Mouse (Mus musculus): ENCODE results near the gene Nacc2. TPM values are rescaled to one million over a fixed set of nuclear protein-coding genes. Genes with fewer than 3 reads are reported as not detected.

Gene Nacc2
- total and polyA plus RNA-seq, 2 experiments from 2014 or later, result 18.3 to 18.9 TPM

DNA sequence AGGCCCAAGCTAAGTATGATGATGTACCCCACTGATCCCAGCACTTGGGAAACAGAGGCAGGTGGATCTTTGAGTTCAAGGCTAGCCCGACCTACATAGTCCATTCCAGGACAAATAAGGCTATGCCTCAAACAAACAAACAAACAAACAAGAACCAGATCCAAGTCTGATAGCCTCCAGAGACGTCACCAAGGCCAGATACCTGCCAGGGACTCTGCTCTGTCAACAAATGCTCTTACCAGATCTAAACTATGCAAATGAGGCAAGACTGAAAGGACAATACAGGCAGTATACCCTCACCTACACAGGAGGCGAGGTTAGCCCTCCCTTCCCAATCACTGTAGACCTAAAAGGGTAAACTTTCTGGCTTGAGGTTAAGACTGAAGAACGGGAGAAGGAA, 22.7 kb downstream of the Nacc2 start:
- Histone ChIP-seq H3K36me3 (ENCODE audit: insufficient read depth) (no peaks in the 10 kb centered on the region), H3K9me3 (ENCODE audit: low read length) (no peaks in the 10 kb centered on the region), H3K27ac (ENCODE audit: low read depth, low read length) (no peak overlapping the region), H3K27me3 (ENCODE audit: insufficient read depth, low read length) (no peaks in the 10 kb centered on the region), H3K4me1 (ENCODE audit: insufficient read depth) (no peaks in the 10 kb centered on the region), H3K4me3 (ENCODE audit: low read depth, low read length) (no peak overlapping the region), H3K9ac (no peak overlapping the region), H3K4me2 (ENCODE audit: low read depth) (no peak overlapping the region)
- no peak for DNase-seq
- WGBS, result 78% methylated on average over 4 of the region's 4 CpGs
- no peak for TF ChIP-seq CTCF (IDR thresholded peaks at IDR 0.05; ENCODE audit: low read depth)
- no peak for ATAC-seq

DNA sequence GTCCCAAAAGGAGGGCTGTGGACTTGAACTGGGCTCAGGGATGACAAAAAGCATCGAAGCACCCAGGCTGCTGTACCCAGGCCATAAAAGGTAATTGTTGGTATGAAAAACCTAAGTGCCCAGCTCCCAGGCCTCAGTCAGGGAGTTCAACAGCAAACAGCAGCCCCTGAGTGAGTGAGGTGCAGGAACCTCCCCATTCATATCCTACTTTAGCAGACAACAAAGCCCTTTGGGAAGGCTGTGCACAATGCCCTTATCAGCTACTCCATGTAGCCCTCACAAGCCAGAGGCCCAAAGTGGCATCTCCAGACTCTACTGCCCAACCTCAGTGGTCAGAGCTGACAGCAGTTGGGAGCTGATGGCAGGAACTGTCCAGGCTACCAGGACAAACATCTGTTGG, 23.2 kb downstream of the Nacc2 start:
- H3K4me2 ChIP-seq (ENCODE audit: low read depth), result no peak overlapping the region
- DNase-seq, result no peak
- no peak overlapping the region for H3K4me3 ChIP-seq (ENCODE audit: low read depth, low read length)
- no peaks in the 10 kb centered on the region for H3K4me1 ChIP-seq (ENCODE audit: insufficient read depth)
- H3K36me3 ChIP-seq (ENCODE audit: insufficient read depth), result no peaks in the 10 kb centered on the region
- H3K27ac ChIP-seq (ENCODE audit: low read depth, low read length), result no peak overlapping the region
- ATAC-seq, result no peak
- H3K9me3 ChIP-seq (ENCODE audit: low read length), result no peaks in the 10 kb centered on the region
- 73% methylated on average over 1 of the region's 1 CpGs for WGBS
- no peaks in the 10 kb centered on the region for H3K27me3 ChIP-seq (ENCODE audit: insufficient read depth, low read length)
- H3K9ac ChIP-seq, result no peak overlapping the region
- TF ChIP-seq CTCF (IDR thresholded peaks at IDR 0.05; ENCODE audit: low read depth), result no peak

DNA sequence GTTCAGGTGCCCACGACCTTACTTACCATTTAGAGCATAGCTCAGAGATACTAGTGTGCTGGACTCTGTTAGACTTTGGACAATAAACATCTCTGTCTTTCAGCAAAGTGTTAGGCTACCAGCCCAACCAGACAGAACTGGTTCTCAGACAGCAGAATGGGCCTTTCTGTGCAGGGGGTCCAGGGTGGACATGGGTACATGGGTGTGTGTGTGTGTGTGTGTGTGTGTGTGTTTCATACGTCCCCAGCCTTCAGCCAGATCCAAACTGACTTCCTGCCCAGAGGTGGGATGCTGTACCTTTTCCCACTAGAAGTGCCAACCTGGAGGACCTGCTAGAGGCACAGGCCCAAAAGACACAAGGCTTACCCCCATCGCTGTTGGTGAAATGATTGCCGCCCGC, 23.8 kb downstream of the Nacc2 start:
- ATAC-seq (no peak), DNase-seq (no peak)
- Histone ChIP-seq H3K27me3 (ENCODE audit: insufficient read depth, low read length) (no peaks in the 10 kb centered on the region), H3K27ac (ENCODE audit: low read depth, low read length) (no peak overlapping the region), H3K4me1 (ENCODE audit: insufficient read depth) (no peaks in the 10 kb centered on the region), H3K9me3 (ENCODE audit: low read length) (no peaks in the 10 kb centered on the region), H3K9ac (no peak overlapping the region), H3K4me3 (ENCODE audit: low read depth, low read length) (no peak overlapping the region), H3K36me3 (ENCODE audit: insufficient read depth) (no peaks in the 10 kb centered on the region), H3K4me2 (ENCODE audit: low read depth) (no peak overlapping the region)
- TF ChIP-seq CTCF (IDR thresholded peaks at IDR 0.05; ENCODE audit: low read depth), result no peak
- 65% methylated on average over 5 of the region's 5 CpGs for WGBS

DNA sequence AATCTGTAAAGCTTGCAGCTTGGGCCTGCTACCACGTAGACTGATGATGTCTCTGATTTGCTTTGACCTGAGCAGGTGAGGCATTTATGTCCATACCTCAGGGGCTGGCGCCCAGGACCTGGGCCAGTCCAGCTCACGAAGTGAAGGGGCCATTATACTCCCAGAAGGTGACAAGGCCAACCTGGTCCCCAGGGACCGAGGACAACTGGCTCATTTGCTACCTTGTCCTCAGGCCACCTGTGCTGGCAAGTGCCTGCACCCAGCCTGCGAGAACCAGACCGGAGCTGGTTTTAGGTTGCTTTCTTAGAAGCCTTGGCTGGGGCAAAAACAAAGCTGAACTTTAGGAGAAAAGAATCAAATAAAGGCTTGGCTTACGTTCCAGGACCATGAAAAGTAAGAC, 29.1 kb downstream of the Nacc2 start:
- DNase-seq, result no peak
- Histone ChIP-seq H3K9me3 (ENCODE audit: low read length) (no peaks in the 10 kb centered on the region), H3K4me3 (ENCODE audit: low read depth, low read length) (no peak overlapping the region), H3K36me3 (ENCODE audit: insufficient read depth) (no peaks in the 10 kb centered on the region), H3K27me3 (ENCODE audit: insufficient read depth, low read length) (no peaks in the 10 kb centered on the region), H3K9ac (no peak overlapping the region), H3K4me1 (ENCODE audit: insufficient read depth) (peaks cover 9% of the 10 kb centered on the region; the same call in 1 of the 2 replicates), H3K27ac (ENCODE audit: low read depth, low read length) (no peak overlapping the region), H3K4me2 (ENCODE audit: low read depth) (no peak overlapping the region)
- ATAC-seq, result no peak
- 80% methylated on average over 7 of the region's 7 CpGs for WGBS
- no peak for TF ChIP-seq CTCF (IDR thresholded peaks at IDR 0.05; ENCODE audit: low read depth)

DNA sequence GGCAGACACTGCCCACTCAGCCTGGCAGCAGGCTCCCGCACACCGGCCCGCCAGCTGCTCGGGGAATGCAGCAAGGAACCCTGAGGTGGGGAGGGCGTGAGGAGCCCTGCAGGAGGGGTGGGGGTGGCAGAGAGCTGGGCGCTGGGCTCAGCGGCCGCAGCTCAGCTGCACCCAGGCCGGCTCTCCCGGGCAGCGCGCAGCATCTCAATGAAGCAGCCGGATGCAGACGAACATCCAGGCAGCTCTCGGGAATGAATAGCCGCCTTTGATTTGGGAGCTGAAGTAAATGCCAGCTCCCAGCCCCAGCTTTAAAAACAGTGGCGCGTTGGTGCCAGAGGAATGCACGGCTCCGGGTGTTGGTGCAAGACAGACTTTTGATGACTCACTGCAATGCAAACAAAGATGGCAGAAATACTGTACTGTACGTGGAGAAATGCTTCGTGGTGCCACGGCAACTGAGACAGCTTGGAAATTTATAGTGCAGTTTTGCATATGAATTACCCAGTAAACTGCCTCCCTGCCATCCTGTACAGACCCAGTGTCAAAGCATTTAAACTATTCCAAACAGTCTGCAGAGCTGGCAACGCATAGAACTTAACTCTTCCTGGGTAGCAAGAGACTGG, 31.1 kb downstream of the Nacc2 start:
- no peaks in the 10 kb centered on the region for H3K9me3 ChIP-seq (ENCODE audit: low read length)
- ATAC-seq (peak; percentile 86), DNase-seq (peak; percentile 88)
- peaks cover 9% of the 10 kb centered on the region; the same call in 1 of the 2 replicates for H3K4me1 ChIP-seq (ENCODE audit: insufficient read depth)
- peak overlapping the region; percentile 84 for H3K27ac ChIP-seq (ENCODE audit: low read depth, low read length)
- peak overlapping the region; percentile 99 for H3K4me2 ChIP-seq (ENCODE audit: low read depth)
- TF ChIP-seq CTCF (IDR thresholded peaks at IDR 0.05; ENCODE audit: low read depth), result no peak
- peak overlapping the region; percentile 57 for H3K4me3 ChIP-seq (ENCODE audit: low read depth, low read length)
- H3K36me3 ChIP-seq (ENCODE audit: insufficient read depth), result no peaks in the 10 kb centered on the region
- 2% methylated on average over 23 of the region's 24 CpGs for WGBS
- H3K9ac ChIP-seq, result peak overlapping the region; percentile 68
- H3K27me3 ChIP-seq (ENCODE audit: insufficient read depth, low read length), result no peaks in the 10 kb centered on the region

DNA sequence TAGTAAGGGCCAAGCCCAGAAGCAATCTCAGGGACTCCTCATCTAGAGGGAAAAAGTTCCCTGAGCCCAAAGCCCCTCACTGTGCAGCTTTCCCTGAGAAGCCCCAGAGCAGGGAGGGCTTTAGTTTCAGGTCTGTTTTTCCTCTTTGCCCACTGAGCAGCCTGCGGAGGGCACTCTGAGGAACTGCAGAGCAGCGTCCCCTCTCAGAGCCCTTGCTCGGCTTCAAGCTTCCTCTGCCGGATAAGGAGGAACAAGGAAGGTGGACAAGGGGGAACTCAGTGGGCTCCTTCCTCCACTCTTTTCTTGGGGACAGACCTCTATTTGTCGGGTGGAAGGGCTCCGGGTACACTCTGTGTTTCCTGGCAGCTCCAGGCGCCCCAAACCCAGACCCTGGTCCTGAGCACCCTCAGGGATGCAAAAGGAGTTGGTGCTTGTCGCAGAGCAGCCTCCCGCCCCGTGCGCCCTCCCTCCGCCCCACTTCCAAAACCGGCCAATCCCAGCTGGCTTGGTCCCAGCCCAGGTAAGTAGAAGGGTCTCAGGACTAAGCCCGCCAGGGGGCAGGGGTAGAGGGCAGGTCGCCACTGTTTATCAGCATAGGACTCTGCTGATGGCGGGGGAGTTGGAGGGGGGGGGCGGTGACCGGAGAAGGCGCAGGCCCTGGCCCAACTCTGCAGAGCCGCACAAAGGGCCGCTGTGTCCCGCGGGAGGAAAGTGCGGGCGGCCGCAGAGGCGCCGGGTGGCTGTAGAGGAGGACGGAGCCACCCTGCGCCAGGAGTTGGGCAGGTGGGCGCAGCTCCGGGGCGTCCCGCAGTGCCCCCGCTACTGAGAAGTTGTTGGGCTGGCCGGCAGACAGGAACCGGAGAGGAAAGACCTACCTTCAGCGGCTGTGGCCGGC, 31.9 kb downstream of the Nacc2 start:
- H3K4me3 ChIP-seq (ENCODE audit: low read depth, low read length), result peak overlapping the region; percentile 57
- H3K4me1 ChIP-seq (ENCODE audit: insufficient read depth), result peaks cover 9% of the 10 kb centered on the region; the same call in 1 of the 2 replicates
- peak overlapping the region; percentile 99 for H3K4me2 ChIP-seq (ENCODE audit: low read depth)
- no peaks in the 10 kb centered on the region for H3K36me3 ChIP-seq (ENCODE audit: insufficient read depth)
- H3K9ac ChIP-seq, result peak overlapping the region; percentile 68
- no peaks in the 10 kb centered on the region for H3K27me3 ChIP-seq (ENCODE audit: insufficient read depth, low read length)
- WGBS, result 4% methylated on average over 36 of the region's 39 CpGs
- H3K9me3 ChIP-seq (ENCODE audit: low read length), result no peaks in the 10 kb centered on the region
- ATAC-seq, result peak; percentile 25
- H3K27ac ChIP-seq (ENCODE audit: low read depth, low read length), result peak overlapping the region; percentile 84
- DNase-seq, result peak; percentile 34
- TF ChIP-seq CTCF (IDR thresholded peaks at IDR 0.05; ENCODE audit: low read depth), result no peak; the same call in 1 of the 2 replicates

DNA sequence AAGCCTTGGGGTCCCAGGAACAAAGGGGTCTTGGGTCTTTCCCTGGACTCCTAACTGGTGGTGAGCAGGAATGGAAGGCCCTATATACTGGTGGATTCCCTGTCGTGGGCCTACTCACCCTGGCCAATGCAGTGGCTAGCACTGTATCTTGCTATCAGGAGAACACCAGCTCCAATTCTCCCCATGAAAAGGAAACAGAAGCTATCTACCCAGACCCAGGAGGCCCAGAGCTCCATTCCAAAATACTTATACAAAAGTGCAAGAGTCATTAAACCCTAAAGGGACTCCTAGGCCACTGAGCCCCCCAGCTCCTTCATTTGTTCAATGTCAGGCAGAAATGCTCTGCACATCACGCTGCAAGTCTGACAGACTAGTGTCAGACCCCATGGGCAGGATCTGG, 34.0 kb downstream of the Nacc2 start:
- no peaks in the 10 kb centered on the region for H3K27me3 ChIP-seq (ENCODE audit: insufficient read depth, low read length)
- no peak for ATAC-seq
- no peaks in the 10 kb centered on the region for H3K9me3 ChIP-seq (ENCODE audit: low read length)
- no peak overlapping the region for H3K4me2 ChIP-seq (ENCODE audit: low read depth)
- H3K27ac ChIP-seq (ENCODE audit: low read depth, low read length), result no peak overlapping the region
- WGBS, result 82% methylated on average over 2 of the region's 2 CpGs
- no peaks in the 10 kb centered on the region for H3K36me3 ChIP-seq (ENCODE audit: insufficient read depth)
- DNase-seq, result no peak
- peaks cover 9% of the 10 kb centered on the region; the same call in 1 of the 2 replicates for H3K4me1 ChIP-seq (ENCODE audit: insufficient read depth)
- H3K4me3 ChIP-seq (ENCODE audit: low read depth, low read length), result no peak overlapping the region
- TF ChIP-seq CTCF (IDR thresholded peaks at IDR 0.05; ENCODE audit: low read depth), result no peak
- no peak overlapping the region for H3K9ac ChIP-seq

Data from forebrain, postnatal 0 days (tissue).